Mouse (Mus musculus) limb, embryonic 10.5 days (tissue): ENCODE data around the gene Pdzd2. TPM values are rescaled to one million over a fixed set of nuclear protein-coding genes. Genes with fewer than 3 reads are reported as not detected.

Experiments used
- DNase-seq: peaks from one replicate; pipeline ENCODE4 v3.0.0-alpha.2; 2017; ENCODE audit warnings: low spot score
- H3K27ac ChIP-seq: fragments of 300-500 bp; sonication (generic); 2 replicates; pipeline ENCODE4 v1.5.1; 2016; ENCODE audit warnings: mild to moderate bottlenecking
- H3K27me3 ChIP-seq: fragments of 300-500 bp; sonication (generic); 2 replicates; pipeline ENCODE4 v1.6.1; 2016; ENCODE audit warnings: low read depth, mild to moderate bottlenecking; ENCODE audit not compliant: poor library complexity, severe bottlenecking
- H3K36me3 ChIP-seq: fragments of 300-500 bp; sonication (generic); 2 replicates; pipeline ENCODE4 v1.6.1; 2016; ENCODE audit warnings: mild to moderate bottlenecking, moderate library complexity
- H3K4me1 ChIP-seq: fragments of 300-500 bp; sonication (generic); 2 replicates; pipeline ENCODE4 v1.6.1; 2016
- H3K4me3 ChIP-seq: fragments of 300-500 bp; sonication (generic); 2 replicates; pipeline ENCODE4 v1.5.1; 2016; ENCODE audit warnings: mild to moderate bottlenecking, moderate library complexity
- H3K9me3 ChIP-seq: fragments of 300-500 bp; sonication (generic); replicated peaks from 2 replicates; pipeline ENCODE4 v1.6.1; 2016; ENCODE audit warnings: mild to moderate bottlenecking
- WGBS: fragments of 180-500 bp; shearing (Covaris S2); methylation state at CpG from one replicate; pipeline ENCODE4 v1.1.7; 2016; 5-methylcytosine and 5-hydroxymethylcytosine counted together
- polyA plus RNA-seq: library from polyadenylated mRNA; unstranded; fragments of >200 nt; fragmentation: Nextera tagmentation; extraction: Ambion mirVana; gene quantifications from 2 replicates; pipeline ENCODE4 v1.2.1, GENCODE M21; 2016

The Pdzd2 gene
- polyA plus RNA-seq, 1 experiment from 2014 or later = 16.0 TPM

- Histone ChIP-seq H3K9me3 (no peaks in the 10 kb centered on the region), H3K27me3 (no peaks in the 10 kb centered on the region), H3K4me3 (no peak overlapping the region), H3K4me1 (peaks cover 6% of the 10 kb centered on the region), H3K36me3 (no peaks in the 10 kb centered on the region), H3K27ac (no peak overlapping the region)
- 86% methylated on average over 10 of the region's 10 CpGs for WGBS
- DNase-seq = no peak
Observed at GRCm38 (mm10) chr15:12605239-12605993, 134.3 kb downstream of the Pdzd2 start.

- Histone ChIP-seq H3K4me1 (peaks cover 6% of the 10 kb centered on the region), H3K27ac (no peak overlapping the region), H3K4me3 (no peak overlapping the region), H3K9me3 (no peaks in the 10 kb centered on the region), H3K27me3 (no peaks in the 10 kb centered on the region), H3K36me3 (no peaks in the 10 kb centered on the region)
- DNase-seq = no peak
- WGBS = 96% methylated on average over 4 of the region's 4 CpGs
Observed at GRCm38 (mm10) chr15:12603674-12604073, 136.1 kb downstream of the Pdzd2 start.

DNA sequence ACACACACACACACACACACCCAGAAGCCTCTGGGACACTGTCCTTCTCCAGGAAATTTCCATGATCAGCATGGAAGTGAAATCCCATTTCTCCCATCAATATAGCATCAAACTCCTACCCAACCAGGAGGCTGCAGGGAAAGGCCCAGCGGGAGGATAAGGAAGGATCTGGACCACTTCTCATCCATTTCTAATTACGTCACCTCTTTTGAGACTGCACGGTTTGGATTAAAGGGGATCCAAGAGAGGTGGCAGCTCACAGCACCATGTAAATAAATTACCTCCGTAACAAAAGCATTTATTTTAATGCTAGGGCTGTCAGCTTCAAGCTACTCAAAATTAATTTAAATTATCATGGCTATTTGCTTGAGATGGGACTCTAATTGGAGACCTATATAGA, 146.6 kb downstream of the Pdzd2 start:
- 58% methylated on average over 4 of the region's 4 CpGs for WGBS
- H3K4me1 ChIP-seq = peaks cover 9% of the 10 kb centered on the region
- DNase-seq = no peak

GRCm38 (mm10) chr15:12592628-12593027, 147.1 kb downstream of the Pdzd2 start:
- no peak for DNase-seq
- 25% methylated on average over 3 of the region's 3 CpGs for WGBS

More for the DNA sequence above, 146.6 kb downstream of the Pdzd2 start:
- no peak overlapping the region for H3K4me3 ChIP-seq
- H3K36me3 ChIP-seq = no peaks in the 10 kb centered on the region
- no peak overlapping the region for H3K27ac ChIP-seq
- no peaks in the 10 kb centered on the region for H3K9me3 ChIP-seq
- peaks cover 13% of the 10 kb centered on the region; the same call in 1 of the 2 replicates for H3K27me3 ChIP-seq

GRCm38 (mm10) chr15:12588661-12589060, 151.1 kb downstream of the Pdzd2 start:
- no peak overlapping the region for H3K27ac ChIP-seq
- no peak for DNase-seq

More at GRCm38 (mm10) chr15:12592628-12593027, 147.1 kb downstream of the Pdzd2 start:
- H3K4me3 ChIP-seq = no peak overlapping the region
- peaks cover 14% of the 10 kb centered on the region for H3K4me1 ChIP-seq
- no peaks in the 10 kb centered on the region for H3K36me3 ChIP-seq
- no peak overlapping the region for H3K27ac ChIP-seq
- H3K9me3 ChIP-seq = no peaks in the 10 kb centered on the region
- peaks cover 13% of the 10 kb centered on the region; the same call in 1 of the 2 replicates for H3K27me3 ChIP-seq

DNA sequence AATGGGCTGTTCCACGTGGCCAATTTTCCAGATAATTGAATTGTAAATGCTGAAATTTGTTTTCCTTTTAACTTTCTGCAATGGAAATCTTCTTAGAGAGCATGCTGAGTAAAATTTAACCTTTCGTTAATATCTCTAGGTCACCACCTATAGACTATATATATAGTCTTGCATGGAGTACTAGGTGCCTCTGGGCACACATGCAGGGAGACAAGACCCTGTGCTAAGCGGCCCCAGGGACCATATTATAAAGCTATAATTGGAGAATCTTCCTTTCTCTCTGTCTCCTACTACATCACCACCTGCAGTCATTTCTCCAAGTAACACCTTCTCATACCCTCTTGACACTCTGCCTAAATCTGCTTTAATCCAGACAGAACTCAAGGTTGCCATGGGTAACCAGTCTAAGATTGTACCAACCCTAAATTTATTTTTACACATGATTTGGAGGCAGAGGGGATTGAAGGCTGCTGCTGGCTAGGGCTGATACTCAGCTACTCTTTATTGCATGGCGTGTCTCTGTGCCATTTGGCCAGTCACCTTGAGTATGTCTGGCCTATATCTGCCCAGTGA, 152.8 kb downstream of the Pdzd2 start:
- DNase-seq = no peak
- peaks cover 2% of the 10 kb centered on the region; the same call in 1 of the 2 replicates for H3K27me3 ChIP-seq
- H3K4me3 ChIP-seq = no peak overlapping the region
- no peaks in the 10 kb centered on the region for H3K36me3 ChIP-seq
- H3K9me3 ChIP-seq = no peaks in the 10 kb centered on the region
- no peak overlapping the region for H3K27ac ChIP-seq
- 80% methylated on average over 4 of the region's 4 CpGs for WGBS
- H3K4me1 ChIP-seq = peaks cover 14% of the 10 kb centered on the region

More at GRCm38 (mm10) chr15:12588661-12589060, 151.1 kb downstream of the Pdzd2 start:
- H3K27me3 ChIP-seq = peaks cover 13% of the 10 kb centered on the region; the same call in 1 of the 2 replicates
- H3K4me3 ChIP-seq = no peak overlapping the region
- no peaks in the 10 kb centered on the region for H3K36me3 ChIP-seq
- no peaks in the 10 kb centered on the region for H3K9me3 ChIP-seq
- WGBS = 96% methylated on average over 3 of the region's 3 CpGs
- H3K4me1 ChIP-seq = peaks cover 17% of the 10 kb centered on the region

GRCm38 (mm10) chr15:12586154-12586553, 153.6 kb downstream of the Pdzd2 start:
- Histone ChIP-seq H3K27ac (no peak overlapping the region), H3K4me1 (peaks cover 14% of the 10 kb centered on the region), H3K27me3 (no peaks in the 10 kb centered on the region), H3K36me3 (no peaks in the 10 kb centered on the region), H3K9me3 (no peaks in the 10 kb centered on the region), H3K4me3 (no peak overlapping the region)
- peak; percentile 81 for DNase-seq
- WGBS = 9% methylated on average over 5 of the region's 5 CpGs

- peaks cover 11% of the 10 kb centered on the region for H3K4me1 ChIP-seq
- DNase-seq = no peak
- no peak overlapping the region for H3K27ac ChIP-seq
- H3K4me3 ChIP-seq = no peak overlapping the region
- H3K36me3 ChIP-seq = no peaks in the 10 kb centered on the region
- WGBS = 92% methylated on average over 3 of the region's 3 CpGs
- H3K27me3 ChIP-seq = no peaks in the 10 kb centered on the region
- H3K9me3 ChIP-seq = no peaks in the 10 kb centered on the region
Observed at GRCm38 (mm10) chr15:12583051-12583450, 156.7 kb downstream of the Pdzd2 start.

- Histone ChIP-seq H3K27me3 (no peaks in the 10 kb centered on the region), H3K4me3 (no peak overlapping the region), H3K36me3 (no peaks in the 10 kb centered on the region), H3K27ac (no peak overlapping the region), H3K4me1 (peaks cover 8% of the 10 kb centered on the region; the same call in 1 of the 2 replicates), H3K9me3 (no peaks in the 10 kb centered on the region)
- no peak for DNase-seq
Observed at GRCm38 (mm10) chr15:12582471-12582870, 157.3 kb downstream of the Pdzd2 start.

- no peaks in the 10 kb centered on the region for H3K9me3 ChIP-seq
- no peak for DNase-seq
- H3K4me1 ChIP-seq = peaks cover 12% of the 10 kb centered on the region; the same call in 1 of the 2 replicates
- WGBS = 89% methylated on average over 6 of the region's 6 CpGs
- no peaks in the 10 kb centered on the region for H3K27me3 ChIP-seq
- no peak overlapping the region for H3K4me3 ChIP-seq
- no peaks in the 10 kb centered on the region for H3K36me3 ChIP-seq
- no peak overlapping the region for H3K27ac ChIP-seq
Observed at GRCm38 (mm10) chr15:12579196-12579595, 160.5 kb downstream of the Pdzd2 start.

DNA sequence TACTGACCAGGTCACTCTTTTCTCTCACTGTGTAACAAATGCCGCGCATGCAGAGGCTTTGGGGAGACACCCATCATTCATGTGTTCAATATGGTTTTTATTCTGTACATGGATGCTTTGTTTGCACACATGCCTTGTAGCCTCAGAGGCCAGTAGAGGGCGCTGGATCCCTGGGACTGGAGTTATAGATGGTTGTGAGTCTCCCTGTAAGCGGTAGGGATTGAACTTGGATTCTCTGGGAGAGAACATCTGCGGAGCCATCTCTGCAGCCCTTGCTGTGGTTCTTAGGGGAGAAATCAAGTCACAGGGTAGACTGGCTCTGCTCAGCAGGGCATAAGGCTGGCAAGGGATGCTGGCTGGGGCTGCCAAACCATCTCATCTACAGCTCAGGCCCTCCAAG, 161.4 kb downstream of the Pdzd2 start:
- no peaks in the 10 kb centered on the region for H3K9me3 ChIP-seq
- 49% methylated on average over 5 of the region's 5 CpGs for WGBS
- H3K36me3 ChIP-seq = no peaks in the 10 kb centered on the region
- no peak overlapping the region for H3K4me3 ChIP-seq
- H3K4me1 ChIP-seq = peaks cover 12% of the 10 kb centered on the region; the same call in 1 of the 2 replicates
- no peaks in the 10 kb centered on the region for H3K27me3 ChIP-seq
- no peak overlapping the region for H3K27ac ChIP-seq
- DNase-seq = peak; percentile 82

DNA sequence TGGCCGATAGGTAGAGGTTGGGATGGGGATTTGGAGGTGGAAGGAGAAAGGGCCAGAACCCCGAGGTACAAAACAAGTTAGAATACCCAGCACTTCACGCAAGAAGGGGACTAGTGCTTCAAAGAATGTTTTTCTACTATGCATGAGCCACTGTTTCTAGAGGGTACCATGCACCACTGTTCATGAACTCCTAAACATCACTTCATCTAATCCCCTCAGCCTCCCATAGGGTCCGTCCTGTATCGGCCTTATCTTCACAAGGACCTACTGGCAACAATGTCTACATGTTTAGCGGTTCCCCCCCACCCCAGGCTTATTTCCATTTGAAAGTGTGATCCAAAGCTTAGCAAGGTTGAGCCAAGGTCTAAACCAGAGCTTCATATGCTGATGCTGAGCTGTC, 162.0 kb downstream of the Pdzd2 start:
- no peaks in the 10 kb centered on the region for H3K27me3 ChIP-seq
- DNase-seq = no peak
- peak overlapping the region; percentile 37; the same call in 1 of the 2 replicates for H3K27ac ChIP-seq
- H3K36me3 ChIP-seq = no peaks in the 10 kb centered on the region
- no peak overlapping the region for H3K4me3 ChIP-seq
- WGBS = 83% methylated on average over 6 of the region's 6 CpGs
- no peaks in the 10 kb centered on the region for H3K9me3 ChIP-seq
- H3K4me1 ChIP-seq = peaks cover 12% of the 10 kb centered on the region; the same call in 1 of the 2 replicates

- Histone ChIP-seq H3K36me3 (no peaks in the 10 kb centered on the region), H3K27ac (peak overlapping the region; percentile 37; the same call in 1 of the 2 replicates), H3K27me3 (no peaks in the 10 kb centered on the region), H3K4me3 (no peak overlapping the region), H3K4me1 (peaks cover 12% of the 10 kb centered on the region; the same call in 1 of the 2 replicates), H3K9me3 (no peaks in the 10 kb centered on the region)
- 51% methylated on average over 11 of the region's 11 CpGs for WGBS
- peak; percentile 40 for DNase-seq
Observed at GRCm38 (mm10) chr15:12577054-12577696, 162.5 kb downstream of the Pdzd2 start.
